Mouse (Mus musculus) C2C12 (cell line): Measurements from ENCODE around the gene Rasl11b. TPM values are rescaled to one million over a fixed set of nuclear protein-coding genes. Genes with fewer than 3 reads are reported as not detected.

ENCODE experiments used
- H3K27me3 ChIP-seq: one replicate; pipeline ENCODE4 v1.6.1; 2011; ENCODE audit not compliant: control insufficient read depth, insufficient read depth, insufficient read length
- H3K36me3 ChIP-seq: one replicate; pipeline ENCODE4 v1.6.1; 2011; ENCODE audit not compliant: control insufficient read depth, insufficient read depth
- H3K4me3 ChIP-seq: one replicate; pipeline ENCODE4 v1.5.1; 2011; ENCODE audit warnings: mild to moderate bottlenecking, control low read depth; ENCODE audit not compliant: poor library complexity, insufficient read depth, severe bottlenecking
- H3K79me2 ChIP-seq: one replicate; pipeline ENCODE4 v1.6.1; 2011; ENCODE audit not compliant: control insufficient read depth, insufficient read depth
- H3K79me3 ChIP-seq: one replicate; pipeline ENCODE4 v1.6.1; 2011; ENCODE audit warnings: low read depth, control low read depth
- H3ac ChIP-seq: one replicate; pipeline ENCODE3; 2011; ENCODE audit warnings: low read depth; ENCODE audit not compliant: control insufficient read depth, insufficient read length
- CEBPB ChIP-seq: IDR thresholded peaks from one replicate; pipeline ENCODE4 v1.6.1; 2011; ENCODE audit warnings: low read depth, mild to moderate bottlenecking, control low read depth, moderate library complexity
- CTCF ChIP-seq: IDR thresholded peaks from one replicate; pipeline ENCODE4 v1.5.1; 2011; ENCODE audit not compliant: control insufficient read depth, insufficient read depth, insufficient read length
- FOSL1 ChIP-seq: IDR thresholded peaks from one replicate; pipeline ENCODE4 v1.8.0; 2011; ENCODE audit warnings: mild to moderate bottlenecking, low read length; ENCODE audit not compliant: poor library complexity, insufficient read depth, severe bottlenecking
- MAX ChIP-seq: IDR thresholded peaks from one replicate; pipeline ENCODE4 v1.6.1; 2011; ENCODE audit warnings: mild to moderate bottlenecking, control low read depth
- MYOD1 ChIP-seq: IDR thresholded peaks from one replicate; pipeline ENCODE4 v1.6.1; 2011; ENCODE audit warnings: low read depth; ENCODE audit not compliant: control insufficient read depth, insufficient read length
- MYOG ChIP-seq: IDR thresholded peaks from one replicate; pipeline ENCODE4 v1.6.1; 2011; ENCODE audit not compliant: control insufficient read depth, insufficient read length; ENCODE audit errors: extremely low read depth
- USF1 ChIP-seq: IDR thresholded peaks from one replicate; pipeline ENCODE4 v1.6.1; 2011; ENCODE audit warnings: low read depth, mild to moderate bottlenecking, control low read depth, moderate library complexity
- polyA plus RNA-seq: library from polyadenylated mRNA; unstranded; fragments of >200 nt; fragmentation: generic; extraction: Trizol; gene quantifications from one replicate; pipeline ENCODE4 v1.2.1, GENCODE M21; 2012; ENCODE audit warnings: missing spikeins

Gene Rasl11b
- polyA plus RNA-seq, 1 experiment = 4.8 TPM

GRCm38 (mm10) chr5:74228938-74229337 is 33.9 kb downstream of the Rasl11b start:
- no peaks in the 10 kb centered on the region for H3K79me2 ChIP-seq
- H3K36me3 ChIP-seq = no peaks in the 10 kb centered on the region
- no peaks in the 10 kb centered on the region for H3K27me3 ChIP-seq
- H3K79me3 ChIP-seq = no peaks in the 10 kb centered on the region
- no peak for TF ChIP-seq CEBPB
- TF ChIP-seq MYOG = no peak
- TF ChIP-seq CTCF = no peak
- no peak for TF ChIP-seq MYOD1
- no peak for TF ChIP-seq USF1
- TF ChIP-seq MAX = no peak
- TF ChIP-seq FOSL1 = no peak
- no peak overlapping the region for H3K4me3 ChIP-seq
- H3ac ChIP-seq = no peak overlapping the region

GRCm38 (mm10) chr5:74229775-74230413 is 34.8 kb downstream of the Rasl11b start:
- H3K79me3 ChIP-seq = no peaks in the 10 kb centered on the region
- H3K4me3 ChIP-seq = no peak overlapping the region
- no peaks in the 10 kb centered on the region for H3K79me2 ChIP-seq
- H3ac ChIP-seq = no peak overlapping the region
- no peaks in the 10 kb centered on the region for H3K36me3 ChIP-seq
- TF ChIP-seq FOSL1 = no peak
- no peak for TF ChIP-seq USF1
- no peak for TF ChIP-seq MAX
- H3K27me3 ChIP-seq = no peaks in the 10 kb centered on the region

GRCm38 (mm10) chr5:74230525-74230924 is 35.4 kb downstream of the Rasl11b start:
- TF ChIP-seq CEBPB (no peak), MAX (no peak), MYOD1 (no peak), FOSL1 (no peak), MYOG (no peak), USF1 (no peak), CTCF (no peak)
- no peaks in the 10 kb centered on the region for H3K36me3 ChIP-seq
- no peaks in the 10 kb centered on the region for H3K27me3 ChIP-seq
- no peaks in the 10 kb centered on the region for H3K79me2 ChIP-seq
- no peaks in the 10 kb centered on the region for H3K79me3 ChIP-seq
- H3ac ChIP-seq = no peak overlapping the region
- no peak overlapping the region for H3K4me3 ChIP-seq

GRCm38 (mm10) chr5:74233808-74234207 is 38.7 kb downstream of the Rasl11b start:
- TF ChIP-seq USF1 = no peak
- TF ChIP-seq MAX = no peak
- TF ChIP-seq CEBPB = no peak
- no peak for TF ChIP-seq FOSL1
- no peak for TF ChIP-seq MYOG
- TF ChIP-seq CTCF = no peak
- TF ChIP-seq MYOD1 = no peak
- Histone ChIP-seq H3ac (no peak overlapping the region), H3K79me3 (no peaks in the 10 kb centered on the region), H3K79me2 (no peaks in the 10 kb centered on the region), H3K36me3 (no peaks in the 10 kb centered on the region), H3K4me3 (no peak overlapping the region), H3K27me3 (no peaks in the 10 kb centered on the region)

GRCm38 (mm10) chr5:74239369-74239768 is 44.3 kb downstream of the Rasl11b start:
- no peak for TF ChIP-seq MAX
- no peak for TF ChIP-seq MYOD1
- no peak for TF ChIP-seq CEBPB
- TF ChIP-seq USF1 = no peak
- no peak for TF ChIP-seq MYOG
- no peak for TF ChIP-seq FOSL1
- no peak for TF ChIP-seq CTCF
- Histone ChIP-seq H3K27me3 (no peaks in the 10 kb centered on the region), H3K36me3 (no peaks in the 10 kb centered on the region), H3K4me3 (no peak overlapping the region), H3ac (no peak overlapping the region), H3K79me2 (no peaks in the 10 kb centered on the region), H3K79me3 (no peaks in the 10 kb centered on the region)

GRCm38 (mm10) chr5:74240298-74240697 is 45.2 kb downstream of the Rasl11b start:
- Histone ChIP-seq H3K79me3 (no peaks in the 10 kb centered on the region), H3K36me3 (no peaks in the 10 kb centered on the region), H3K4me3 (no peak overlapping the region), H3K27me3 (no peaks in the 10 kb centered on the region), H3ac (no peak overlapping the region), H3K79me2 (no peaks in the 10 kb centered on the region)
- no peak for TF ChIP-seq CEBPB
- no peak for TF ChIP-seq USF1
- no peak for TF ChIP-seq MYOG
- no peak for TF ChIP-seq FOSL1
- no peak for TF ChIP-seq MYOD1
- TF ChIP-seq CTCF = no peak
- TF ChIP-seq MAX = no peak
